Mouse (Mus musculus): Measurements from ENCODE around the gene Rxrg. TPM values are rescaled to one million over a fixed set of nuclear protein-coding genes. Genes with fewer than 3 reads are reported as not detected.

The Rxrg gene
- polyA plus RNA-seq, 1 experiment from 2014 or later: 0.37 TPM

Other genes starting within 250 kb of the Rxrg start
- 50.8 and 51.4 TPM in 2 replicates for gene Aldh9a1, start 248.4 kb upstream of the Rxrg start, polyA plus RNA-seq (2015; fragmentation: Nextera tagmentation; extraction: Ambion mirVana)
- 44.2 and 48.1 TPM in 2 replicates for gene Mgst3, start 204.5 kb upstream of the Rxrg start, polyA plus RNA-seq (2015; fragmentation: Nextera tagmentation; extraction: Ambion mirVana)
- 0.33 and 0.42 TPM in 2 replicates for gene Lrrc52, start 131.6 kb upstream of the Rxrg start, polyA plus RNA-seq (2015; fragmentation: Nextera tagmentation; extraction: Ambion mirVana)
- 0.06 TPM in 1 of 2 replicates, not detected in the other for gene Lmx1a, start 90.9 kb downstream of the Rxrg start, polyA plus RNA-seq (2015; fragmentation: Nextera tagmentation; extraction: Ambion mirVana)

All from lung, embryonic 15.5 days (tissue).